Mouse (Mus musculus) ZHBTc4 (cell line): ENCODE measurements around the gene Fastkd3.
"Not testable (repeated sequence)": the region's sequence is repeated elsewhere in the genome, so short reads cannot be mapped to it uniquely, and the experiment has no call there.

Experiments
- DNase-seq: peaks from one replicate; pipeline ENCODE4 v3.0.0-alpha.2; 2011; ENCODE audit warnings: low read depth, low spot score

Fastkd3 gene

GRCm38 (mm10) chr13:68581747-68582516 is at the start of gene Fastkd3, which contains the start of gene Mtrr:
Gene Fastkd3 (plus strand): TSS chr13:68582234.
Gene Mtrr (minus strand): TSS chr13:68582149.
- DNase-seq, result peak; percentile 98

- DNase-seq, result not testable (repeated sequence)
These were observed 28.6 kb upstream of the Fastkd3 start for GRCm38 (mm10) chr13:68553391-68553790.

- peak; percentile 53 for DNase-seq
These were observed 13.9 kb upstream of the Fastkd3 start for GRCm38 (mm10) chr13:68568110-68568509.

- DNase-seq, result peak; percentile 7
These were observed 13.5 kb upstream of the Fastkd3 start for GRCm38 (mm10) chr13:68568548-68568947.

- peak; percentile 87 for DNase-seq
These were observed 12.3 kb upstream of the Fastkd3 start for GRCm38 (mm10) chr13:68569589-68570336.

- DNase-seq, result no peak
These were observed 9.8 kb upstream of the Fastkd3 start for GRCm38 (mm10) chr13:68572247-68572646.

- peak; percentile 85 for DNase-seq
These were observed 8.8 kb upstream of the Fastkd3 start for GRCm38 (mm10) chr13:68572966-68573913.

GRCm38 (mm10) chr13:68574398-68574797 is 7.6 kb upstream of the Fastkd3 start:
- DNase-seq, result peak; percentile 29

GRCm38 (mm10) chr13:68577945-68578344 is 4.1 kb upstream of the Fastkd3 start:
- no peak for DNase-seq

GRCm38 (mm10) chr13:68581086-68581740 is 821 bp upstream of the Fastkd3 start:
- peak; percentile 38 for DNase-seq

GRCm38 (mm10) chr13:68582517-68582780 is 415 bp downstream of the Fastkd3 start:
- DNase-seq, result no peak

GRCm38 (mm10) chr13:68583961-68584360 is 1.9 kb downstream of the Fastkd3 start:
- DNase-seq, result no peak

GRCm38 (mm10) chr13:68585441-68585840 is 3.4 kb downstream of the Fastkd3 start:
- DNase-seq, result peak; percentile 51

GRCm38 (mm10) chr13:68588352-68588751 is 6.3 kb downstream of the Fastkd3 start:
- DNase-seq, result no peak

- peak; percentile 37 for DNase-seq
These were observed 11.8 kb downstream of the Fastkd3 start for GRCm38 (mm10) chr13:68593797-68594196.

GRCm38 (mm10) chr13:68597199-68597598 is 15.2 kb downstream of the Fastkd3 start, which contains the start of gene 1700001L19Rik:
Gene 1700001L19Rik (plus strand): TSS chr13:68597421.
- no peak for DNase-seq

- peak; percentile 54 for DNase-seq
These were observed 15.6 kb downstream of the Fastkd3 start for GRCm38 (mm10) chr13:68597667-68598066.

GRCm38 (mm10) chr13:68598953-68599352 is 16.9 kb downstream of the Fastkd3 start:
- peak; percentile 31 for DNase-seq

- peak; percentile 18 for DNase-seq
These were observed 19.1 kb downstream of the Fastkd3 start for GRCm38 (mm10) chr13:68601184-68601583.

GRCm38 (mm10) chr13:68603085-68603484 is 21.1 kb downstream of the Fastkd3 start:
- DNase-seq, result no peak

GRCm38 (mm10) chr13:68605689-68606126 is 23.7 kb downstream of the Fastkd3 start:
- peak; percentile 81 for DNase-seq
